36 mouse cellular contexts compared by ENCODE assay signal in genomic region chr9:65235601-65236000, GRCm38 (mm10). TPM values are rescaled to one million over a fixed set of nuclear protein-coding genes. Genes with fewer than 3 reads are reported as not detected.
"Had no signal": no experiment of that assay in that cellular context is flagged by ENCODE, and none has a peak within 500 bp of the region (broad histone marks: within the 10 kb centered on the region; RNA-seq: fewer than 3 reads in every experiment).

No protein-coding gene starts in this region.

- H3K4me2 ChIP-seq: limb, embryonic 12.5 days; limb, embryonic 13.5 days; limb, embryonic 15.5 days; liver, embryonic 13.5 days; lung, embryonic 14.5 days; lung, embryonic 15.5 days; midbrain, embryonic 11.5 days; midbrain, embryonic 12.5 days; midbrain, embryonic 13.5 days; midbrain, embryonic 15.5 days; neural tube, embryonic 12.5 days; neural tube, embryonic 13.5 days had no signal

- H3K9ac ChIP-seq: limb, embryonic 12.5 days; limb, embryonic 13.5 days; limb, embryonic 15.5 days; liver, embryonic 13.5 days; liver, embryonic 14.5 days; lung, embryonic 14.5 days; lung, embryonic 15.5 days; midbrain, embryonic 12.5 days; midbrain, embryonic 13.5 days; midbrain, embryonic 15.5 days; neural tube, embryonic 12.5 days; neural tube, embryonic 13.5 days had no signal

- H3K27ac ChIP-seq: left cerebral cortex, adult 2 months; limb, embryonic 10.5 days; limb, embryonic 12.5 days; limb, embryonic 13.5 days; limb, embryonic 15.5 days; liver, embryonic 13.5 days; liver, embryonic 14.5 days; lung, embryonic 15.5 days; macrophage; midbrain, embryonic 10.5 days; midbrain, embryonic 12.5 days; midbrain, embryonic 13.5 days; midbrain, embryonic 15.5 days; neural tube, embryonic 12.5 days; neural tube, embryonic 13.5 days had no signal

- H3K36me3 ChIP-seq: lung, embryonic 15.5 days; midbrain, embryonic 15.5 days; neural tube, embryonic 12.5 days had no signal

- H3K27me3 ChIP-seq: limb, embryonic 12.5 days; limb, embryonic 13.5 days; limb, embryonic 15.5 days; liver, embryonic 13.5 days; lung, embryonic 15.5 days; midbrain, embryonic 12.5 days; midbrain, embryonic 13.5 days; midbrain, embryonic 15.5 days; neural tube, embryonic 12.5 days; neural tube, embryonic 13.5 days had no signal

- DNase-seq: left cerebral cortex, postnatal 4 days; liver, embryonic 13.5 days; lung, adult 18-20 months; lung, adult 2 months; lung, embryonic 14.5 days; lung, postnatal 10 days; lung, postnatal 14 days; lung, postnatal 36 days; lung, postnatal 4 days; midbrain, embryonic 14.5 days had no signal

- ATAC-seq: lung, postnatal 0 days; midbrain, embryonic 13.5 days; midbrain, embryonic 15.5 days; midbrain, embryonic 16.5 days had no signal

- H3K4me1 ChIP-seq: liver, embryonic 13.5 days; midbrain, embryonic 12.5 days; midbrain, embryonic 15.5 days had no signal

- H3K4me3 ChIP-seq: left cerebral cortex, adult 2 months; limb, embryonic 10.5 days; limb, embryonic 12.5 days; limb, embryonic 13.5 days; limb, embryonic 15.5 days; liver, embryonic 13.5 days; lung, embryonic 15.5 days; megakaryocyte, embryonic 14.5 days; midbrain, embryonic 10.5 days; midbrain, embryonic 12.5 days; midbrain, embryonic 13.5 days; midbrain, embryonic 15.5 days; myocyte; neural tube, embryonic 12.5 days; neural tube, embryonic 13.5 days had no signal

- H3K9me3 ChIP-seq: limb, embryonic 10.5 days; limb, embryonic 12.5 days; limb, embryonic 13.5 days; limb, embryonic 15.5 days; liver, embryonic 13.5 days; lung, embryonic 15.5 days; midbrain, embryonic 10.5 days; midbrain, embryonic 12.5 days; midbrain, embryonic 13.5 days; midbrain, embryonic 15.5 days; neural tube, embryonic 12.5 days; neural tube, embryonic 13.5 days had no signal

RNA-seq across cellular contexts. Expression of gene Cilp, which starts 29.4 kb away (rescaled TPM):
- total RNA-seq: left cerebral cortex, adult 18-20 months; left cerebral cortex, postnatal 14 days; left cerebral cortex, postnatal 36 days; left cerebral cortex, postnatal 4 days; megakaryocyte progenitor cell, adult 5-6 weeks; megakaryocyte, adult 5-6 weeks; megakaryocyte-erythroid progenitor cell, adult 5-6 weeks; monocyte, adult 5-6 weeks had no signal
- polyA plus RNA-seq: lung, embryonic 14.5 days; macrophage had no signal
